Mouse (Mus musculus) lung, embryonic 16.5 days (tissue): ENCODE measurements around the gene Macf1. TPM values are rescaled to one million over a fixed set of nuclear protein-coding genes. Genes with fewer than 3 reads are reported as not detected.
A peak's percentile ranks its signal among the peaks of the same experiment; 100 is the strongest.

Source experiments
- ATAC-seq: fragments of 200-750 bp; cut with Nextera tagmentation; 2 replicates; pipeline ENCODE4 v1.8.0; 2017; ENCODE audit warnings: low read depth, mild to moderate bottlenecking, moderate library complexity
- H3K27ac ChIP-seq: fragments of 300-500 bp; sonication (generic); 2 replicates; pipeline ENCODE4 v1.5.1; 2014; ENCODE audit warnings: mild to moderate bottlenecking, control low read depth, low read length
- H3K27me3 ChIP-seq: fragments of 300-500 bp; sonication (generic); 2 replicates; pipeline ENCODE4 v1.6.1; 2014; ENCODE audit warnings: low read depth, low read length, mixed read lengths; ENCODE audit not compliant: control insufficient read depth, insufficient read depth
- H3K36me3 ChIP-seq: fragments of 300-500 bp; sonication (generic); 2 replicates; pipeline ENCODE4 v1.6.1; 2014; ENCODE audit warnings: low read length; ENCODE audit not compliant: control insufficient read depth, insufficient read depth
- H3K4me1 ChIP-seq: fragments of 300-500 bp; sonication (generic); replicated peaks from 2 replicates; pipeline ENCODE4 v1.6.1; 2014; ENCODE audit warnings: low read length, mixed read lengths; ENCODE audit not compliant: control insufficient read depth, insufficient read depth
- H3K4me2 ChIP-seq: fragments of 300-500 bp; sonication (generic); 2 replicates; pipeline ENCODE4 v1.6.1; 2014; ENCODE audit warnings: low read depth, low read length, control low read depth
- H3K4me3 ChIP-seq: fragments of 300-500 bp; sonication (generic); 2 replicates; pipeline ENCODE4 v1.5.1; 2014; ENCODE audit warnings: mild to moderate bottlenecking, low read length, control low read depth
- H3K9ac ChIP-seq: fragments of 300-500 bp; sonication (generic); 2 replicates; pipeline ENCODE4 v1.6.1; 2014; ENCODE audit warnings: low read length, control low read depth
- H3K9me3 ChIP-seq: fragments of 300-500 bp; sonication (generic); 2 replicates; pipeline ENCODE4 v1.6.1; 2016; ENCODE audit warnings: low read length; ENCODE audit not compliant: control insufficient read depth
- WGBS: fragments of 180-500 bp; shearing (Covaris S2); extraction: QIAGEN DNeasy Blood & Tissue Kit; methylation state at CpG from one replicate; pipeline ENCODE4 v1.1.7; 2014; 5-methylcytosine and 5-hydroxymethylcytosine counted together
- polyA plus RNA-seq: library from polyadenylated mRNA; unstranded; fragments of >200 nt; fragmentation: Nextera tagmentation; extraction: Ambion mirVana; gene quantifications from 2 replicates; pipeline ENCODE4 v1.2.1, GENCODE M21; 2015

Macf1 gene
- polyA plus RNA-seq, 1 experiment from 2014 or later, result 77.8 TPM

GRCm38 (mm10) chr4:123411006-123411731, 273.0 kb downstream of the Macf1 start:
- Histone ChIP-seq H3K4me1 (peaks cover 59% of the 10 kb centered on the region), H3K27ac (peak overlapping the region; percentile 97), H3K9me3 (no peaks in the 10 kb centered on the region), H3K4me3 (peak overlapping the region; percentile 87), H3K9ac (peak overlapping the region; percentile 89), H3K27me3 (no peaks in the 10 kb centered on the region), H3K4me2 (peak overlapping the region; percentile 86), H3K36me3 (peaks cover 8% of the 10 kb centered on the region)
- ATAC-seq, result no peak; the same call in 1 of the 2 replicates
- WGBS, result 1% methylated on average over 36 of the region's 36 CpGs

- no peak overlapping the region for H3K4me3 ChIP-seq
- peak overlapping the region; percentile 86; the same call in 1 of the 2 replicates for H3K4me2 ChIP-seq
- H3K4me1 ChIP-seq, result peaks cover 69% of the 10 kb centered on the region
- peaks cover 8% of the 10 kb centered on the region for H3K36me3 ChIP-seq
- no peak for ATAC-seq
- no peaks in the 10 kb centered on the region for H3K9me3 ChIP-seq
- no peaks in the 10 kb centered on the region for H3K27me3 ChIP-seq
- no peak overlapping the region for H3K9ac ChIP-seq
- WGBS, result 18% methylated on average over 1 of the region's 1 CpGs
- no peak overlapping the region for H3K27ac ChIP-seq
These were observed 274.4 kb downstream of the Macf1 start for GRCm38 (mm10) chr4:123409752-123410151.

DNA sequence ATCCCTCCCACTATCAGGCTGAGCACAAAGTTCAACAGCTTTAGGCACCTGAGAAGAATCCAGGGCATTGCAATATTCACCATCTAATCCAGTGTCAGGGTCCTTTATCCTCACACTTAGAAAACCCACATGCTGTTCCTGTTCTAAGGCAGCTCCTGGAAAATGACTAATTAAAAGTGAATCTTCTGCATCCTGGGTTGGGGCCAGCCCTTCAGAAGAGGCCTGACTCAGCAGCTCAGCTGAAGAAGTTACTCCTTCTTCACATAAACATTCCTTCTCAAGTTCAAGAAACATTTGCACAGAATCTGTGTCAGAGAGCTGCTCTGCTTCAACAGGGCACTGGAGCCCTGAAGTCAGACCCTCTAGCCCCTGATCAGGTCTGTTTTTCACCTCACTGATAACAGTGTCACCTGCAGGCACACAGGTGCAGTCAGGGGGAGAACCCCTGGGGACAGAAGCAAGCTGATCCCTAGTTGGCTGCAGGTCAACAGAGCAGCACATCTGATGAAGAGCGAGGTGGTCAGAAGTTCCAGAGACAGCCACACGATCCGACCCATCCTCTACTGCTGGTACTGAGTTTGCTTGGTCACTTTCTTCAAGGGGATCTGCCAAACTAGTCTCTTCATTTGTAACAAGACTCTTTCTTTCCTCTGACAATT, 275.0 kb downstream of the Macf1 start:
- Histone ChIP-seq H3K27me3 (no peaks in the 10 kb centered on the region), H3K9ac (no peak overlapping the region), H3K4me2 (no peak overlapping the region), H3K27ac (no peak overlapping the region), H3K36me3 (peaks cover 8% of the 10 kb centered on the region), H3K9me3 (no peaks in the 10 kb centered on the region), H3K4me1 (peaks cover 70% of the 10 kb centered on the region), H3K4me3 (no peak overlapping the region)
- 59% methylated on average over 3 of the region's 3 CpGs for WGBS
- ATAC-seq, result no peak

- Histone ChIP-seq H3K4me2 (peak overlapping the region; percentile 38), H3K4me3 (no peak overlapping the region), H3K36me3 (peaks cover 8% of the 10 kb centered on the region), H3K9me3 (no peaks in the 10 kb centered on the region), H3K9ac (no peak overlapping the region), H3K4me1 (peaks cover 61% of the 10 kb centered on the region), H3K27ac (no peak overlapping the region), H3K27me3 (no peaks in the 10 kb centered on the region)
- WGBS, result 63% methylated on average over 6 of the region's 6 CpGs
- no peak for ATAC-seq
These were observed 276.4 kb downstream of the Macf1 start for GRCm38 (mm10) chr4:123407792-123408191.

DNA sequence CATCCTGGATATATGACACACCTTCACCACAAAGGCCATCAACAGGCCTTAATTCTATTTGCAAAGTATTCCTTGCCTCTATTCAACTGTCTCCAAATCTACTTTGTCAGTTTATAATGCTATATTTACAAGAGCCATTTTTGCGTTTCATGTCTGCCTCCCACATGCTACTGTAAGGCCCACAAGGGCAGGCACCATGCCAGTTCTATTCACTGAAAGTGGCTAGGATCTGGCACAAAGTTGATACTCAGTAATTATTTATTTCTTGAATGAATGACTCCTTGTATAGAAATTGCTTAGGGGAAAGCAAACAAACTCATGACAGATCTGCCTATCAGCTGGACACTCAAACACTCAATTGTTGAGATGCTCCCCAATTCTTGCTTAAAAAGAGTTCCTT, 280.1 kb downstream of the Macf1 start:
- H3K4me1 ChIP-seq, result peaks cover 41% of the 10 kb centered on the region
- H3K36me3 ChIP-seq, result peaks cover 15% of the 10 kb centered on the region
- ATAC-seq, result no peak
- H3K4me2 ChIP-seq, result no peak overlapping the region
- H3K9me3 ChIP-seq, result no peaks in the 10 kb centered on the region
- H3K27me3 ChIP-seq, result no peaks in the 10 kb centered on the region
- H3K4me3 ChIP-seq, result no peak overlapping the region
- H3K9ac ChIP-seq, result no peak overlapping the region
- H3K27ac ChIP-seq, result no peak overlapping the region
- 22% methylated on average over 1 of the region's 1 CpGs for WGBS

DNA sequence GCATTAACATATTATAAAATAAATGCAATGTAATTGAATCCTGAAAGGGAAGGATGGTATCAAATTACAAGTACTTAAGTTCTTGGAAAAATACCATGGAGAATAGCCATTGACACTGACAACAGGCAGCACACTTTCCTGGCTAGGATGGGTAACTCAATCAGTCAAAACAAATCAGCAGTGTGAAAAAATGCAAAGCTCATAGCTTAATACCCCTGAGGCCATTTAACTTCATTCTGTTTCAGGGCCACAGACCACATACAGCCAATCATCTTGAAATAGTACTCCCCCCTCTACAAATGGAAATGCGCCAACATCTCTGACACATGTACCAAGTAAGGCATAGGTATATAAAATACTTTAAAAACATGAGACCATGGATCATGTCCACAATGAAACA, 281.9 kb downstream of the Macf1 start:
- H3K4me2 ChIP-seq, result no peak overlapping the region
- no peak for ATAC-seq
- no peak overlapping the region for H3K9ac ChIP-seq
- no peaks in the 10 kb centered on the region for H3K27me3 ChIP-seq
- H3K9me3 ChIP-seq, result no peaks in the 10 kb centered on the region
- no peak overlapping the region for H3K27ac ChIP-seq
- H3K36me3 ChIP-seq, result peaks cover 21% of the 10 kb centered on the region
- no peak overlapping the region for H3K4me3 ChIP-seq
- WGBS, result 83% methylated on average over 1 of the region's 1 CpGs
- H3K4me1 ChIP-seq, result peaks cover 23% of the 10 kb centered on the region

GRCm38 (mm10) chr4:123401265-123401664, 282.9 kb downstream of the Macf1 start:
- H3K27me3 ChIP-seq, result no peaks in the 10 kb centered on the region
- no peak overlapping the region for H3K4me3 ChIP-seq
- WGBS, result 71% methylated on average over 3 of the region's 3 CpGs
- no peak overlapping the region for H3K4me2 ChIP-seq
- H3K9ac ChIP-seq, result no peak overlapping the region
- no peak for ATAC-seq
- no peaks in the 10 kb centered on the region for H3K9me3 ChIP-seq
- H3K36me3 ChIP-seq, result peaks cover 28% of the 10 kb centered on the region
- peaks cover 18% of the 10 kb centered on the region for H3K4me1 ChIP-seq
- no peak overlapping the region for H3K27ac ChIP-seq

- 66% methylated on average over 5 of the region's 5 CpGs for whole genome bisulfite sequencing
- ATAC-seq, result no peak
- H3K27ac ChIP-seq, result no peak overlapping the region
These were observed 286.3 kb downstream of the Macf1 start for GRCm38 (mm10) chr4:123397643-123398434.

DNA sequence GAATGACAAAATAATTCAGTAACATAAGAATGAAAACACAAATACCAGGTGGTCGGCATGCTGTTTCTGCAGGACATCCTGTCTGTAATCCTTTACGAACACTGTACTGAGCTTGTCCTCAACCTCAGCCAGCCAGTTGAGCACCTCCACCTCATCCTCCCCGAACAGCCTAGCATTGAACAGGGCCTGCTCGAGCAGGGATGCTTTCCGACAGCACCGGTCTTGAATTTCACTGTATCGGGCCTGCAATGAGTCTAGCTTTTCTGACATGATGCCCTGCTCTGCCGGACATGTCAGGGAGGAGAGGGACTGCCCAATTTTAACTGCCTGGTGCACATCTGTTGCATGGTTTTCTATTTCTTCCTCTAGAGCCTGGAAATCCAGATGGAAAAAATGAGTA, 287.1 kb downstream of the Macf1 start:
- no peak overlapping the region for H3K9ac ChIP-seq
- 89% methylated on average over 8 of the region's 8 CpGs for WGBS
- H3K4me2 ChIP-seq, result no peak overlapping the region
- no peaks in the 10 kb centered on the region for H3K27me3 ChIP-seq
- H3K4me3 ChIP-seq, result no peak overlapping the region
- H3K9me3 ChIP-seq, result no peaks in the 10 kb centered on the region
- peaks cover 59% of the 10 kb centered on the region for H3K36me3 ChIP-seq
- no peaks in the 10 kb centered on the region for H3K4me1 ChIP-seq
- no peak for ATAC-seq
- no peak overlapping the region for H3K27ac ChIP-seq

More at GRCm38 (mm10) chr4:123397643-123398434, 286.3 kb downstream of the Macf1 start:
- H3K4me1 ChIP-seq, result no peaks in the 10 kb centered on the region
- H3K4me3 ChIP-seq, result no peak overlapping the region
- H3K36me3 ChIP-seq, result peaks cover 53% of the 10 kb centered on the region
- no peak overlapping the region for H3K4me2 ChIP-seq
- H3K9ac ChIP-seq, result no peak overlapping the region
- H3K27me3 ChIP-seq, result no peaks in the 10 kb centered on the region
- H3K9me3 ChIP-seq, result no peaks in the 10 kb centered on the region
